24 mouse cellular contexts compared by ENCODE assay signal in the genomic region with DNA sequence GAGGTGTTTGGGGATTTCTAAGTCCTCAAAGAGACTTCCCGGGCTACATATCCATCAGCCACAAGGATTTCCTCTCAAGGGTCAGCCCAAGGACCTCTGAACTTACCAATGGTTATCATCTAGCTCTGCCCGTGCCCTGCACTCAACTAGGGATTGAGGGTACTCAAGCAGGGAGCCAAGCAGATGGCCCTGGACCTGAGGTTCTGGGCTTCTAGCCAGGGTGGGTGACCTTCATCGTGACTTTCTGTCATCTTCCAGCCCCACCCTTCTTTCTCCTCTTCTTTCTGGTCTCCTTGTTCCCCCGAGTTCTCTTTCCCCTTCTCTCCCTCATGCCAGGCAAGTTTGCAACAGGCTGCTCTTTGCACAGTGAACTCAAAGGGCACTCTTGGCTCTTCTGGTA.
DNase-seq lines count a peak whose midpoint lies in the region.
"Had no signal": no experiment of that assay in that cellular context is flagged by ENCODE, and none has a peak within 500 bp of the region (broad histone marks: within the 10 kb centered on the region; RNA-seq: fewer than 3 reads in every experiment).

No protein-coding gene starts in this region.

- H3K9me3 ChIP-seq in limb, embryonic 10.5 days (replicated peaks), result no peaks in the 10 kb centered on the region
- H3K9me3 ChIP-seq: forebrain, embryonic 10.5 days; forebrain, embryonic 13.5 days; heart, embryonic 13.5 days; hindbrain, embryonic 13.5 days; intestine, embryonic 15.5 days had no signal

- no peak overlapping the region for H3K4me3 ChIP-seq in limb, embryonic 10.5 days
- H3K4me3 ChIP-seq: forebrain, embryonic 10.5 days; forebrain, embryonic 13.5 days; heart, embryonic 13.5 days; hindbrain, embryonic 13.5 days; intestine, embryonic 15.5 days had no signal

- DNase-seq in adrenal gland, adult 2 months, result peak; percentile 52
- no peak for DNase-seq in adrenal gland, postnatal 4 days (ENCODE audit: low spot score in 2 of 2)
- peak; percentile 26 for DNase-seq in ovary, postnatal 36 days (ENCODE audit: low spot score)
- DNase-seq in ovary, postnatal 14 days (ENCODE audit: low spot score), result no peak
- peak; percentile 38 for DNase-seq in adrenal gland, postnatal 25 days
- DNase-seq in limb, embryonic 10.5 days (ENCODE audit: low spot score), result no peak
- DNase-seq in urinary bladder, postnatal 4 days (ENCODE audit: low spot score in 2 of 2), result no peak
- DNase-seq in right cerebral cortex, postnatal 10 days (ENCODE audit: low spot score in 2 of 2), result no peak
- DNase-seq: B cell, adult 2 months; cerebellum, adult 18-20 months; cerebellum, adult 9-10 months; cerebellum, postnatal 36 days; embryo, embryonic 11 days; gastrocnemius, postnatal 10 days; heart, adult 18-20 months; kidney, adult 18-20 months; kidney, adult 9 months had no signal

- 83% methylated on average over 4 of the region's 4 CpGs for WGBS in limb, embryonic 10.5 days

- peaks cover 19% of the 10 kb centered on the region for H3K27me3 ChIP-seq in limb, embryonic 10.5 days (ENCODE audit: low read depth, poor library complexity, severe bottlenecking)
- H3K27me3 ChIP-seq: CH12.LX; intestine, embryonic 15.5 days had no signal

- H3K27ac ChIP-seq in limb, embryonic 10.5 days, result 0 out of 2 replicates have a peak overlapping the region, but pooled peaks have one; percentile 42
- H3K27ac ChIP-seq: forebrain, embryonic 10.5 days; forebrain, embryonic 13.5 days; heart, embryonic 13.5 days; hindbrain, embryonic 13.5 days; intestine, embryonic 15.5 days had no signal

- peaks cover 49% of the 10 kb centered on the region for H3K4me1 ChIP-seq in limb, embryonic 10.5 days
- H3K4me1 ChIP-seq: intestine, embryonic 15.5 days had no signal

- no peaks in the 10 kb centered on the region for H3K36me3 ChIP-seq in limb, embryonic 10.5 days
- H3K36me3 ChIP-seq: forebrain, embryonic 10.5 days; G1E; heart, embryonic 13.5 days; hindbrain, embryonic 13.5 days; intestine, embryonic 15.5 days had no signal

Comparison
In these comparisons a context has a peak if more than half of its experiments do, and no peak if none do; other contexts are left out.
1. DNase-seq: peak in adrenal gland, adult 2 months (single experiment), ovary, postnatal 36 days (single experiment) and adrenal gland, postnatal 25 days (single experiment); none in adrenal gland, postnatal 4 days (0 of 2), ovary, postnatal 14 days (single experiment), limb, embryonic 10.5 days (single experiment), urinary bladder, postnatal 4 days (0 of 2) and right cerebral cortex, postnatal 10 days (0 of 2).